Mouse (Mus musculus) retina, embryonic 14.5 days (tissue): ENCODE results near the gene Tmem131l.
"Not testable (repeated sequence)": the region's sequence is repeated elsewhere in the genome, so short reads cannot be mapped to it uniquely, and the experiment has no call there.

Experiments used
- DNase-seq: peaks from one replicate; pipeline ENCODE4 v3.0.0-alpha.2; 2015; ENCODE audit warnings: low spot score

Gene Tmem131l

GRCm38 (mm10) chr3:83906185-83906584 lies 133.8 kb downstream of the Tmem131l start:
- no peak for DNase-seq

DNA sequence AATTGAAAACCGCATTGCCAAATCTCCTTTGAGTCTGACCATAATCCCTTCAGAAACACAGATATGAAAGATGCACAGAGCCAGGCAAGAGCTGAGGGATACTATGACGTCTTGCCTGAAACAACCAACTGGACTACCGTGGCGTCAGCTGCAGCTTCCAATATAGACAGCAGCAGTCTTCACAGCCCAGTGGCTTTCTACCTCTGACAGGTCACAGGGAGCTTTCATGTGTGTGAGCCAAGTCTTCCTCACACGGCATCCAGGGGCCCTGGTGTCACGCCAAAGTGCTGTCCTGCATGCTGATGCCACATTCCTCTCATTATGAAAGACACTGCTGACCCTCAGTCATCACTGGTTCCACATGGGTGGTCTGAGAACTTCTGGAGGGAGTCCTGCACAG lies 134.8 kb downstream of the Tmem131l start:
- no peak for DNase-seq

GRCm38 (mm10) chr3:83904176-83904958 lies 135.6 kb downstream of the Tmem131l start:
- no peak for DNase-seq

GRCm38 (mm10) chr3:83902943-83903342 lies 137.0 kb downstream of the Tmem131l start:
- DNase-seq: no peak

- no peak for DNase-seq
These were observed 137.5 kb downstream of the Tmem131l start for GRCm38 (mm10) chr3:83902459-83902858.

DNA sequence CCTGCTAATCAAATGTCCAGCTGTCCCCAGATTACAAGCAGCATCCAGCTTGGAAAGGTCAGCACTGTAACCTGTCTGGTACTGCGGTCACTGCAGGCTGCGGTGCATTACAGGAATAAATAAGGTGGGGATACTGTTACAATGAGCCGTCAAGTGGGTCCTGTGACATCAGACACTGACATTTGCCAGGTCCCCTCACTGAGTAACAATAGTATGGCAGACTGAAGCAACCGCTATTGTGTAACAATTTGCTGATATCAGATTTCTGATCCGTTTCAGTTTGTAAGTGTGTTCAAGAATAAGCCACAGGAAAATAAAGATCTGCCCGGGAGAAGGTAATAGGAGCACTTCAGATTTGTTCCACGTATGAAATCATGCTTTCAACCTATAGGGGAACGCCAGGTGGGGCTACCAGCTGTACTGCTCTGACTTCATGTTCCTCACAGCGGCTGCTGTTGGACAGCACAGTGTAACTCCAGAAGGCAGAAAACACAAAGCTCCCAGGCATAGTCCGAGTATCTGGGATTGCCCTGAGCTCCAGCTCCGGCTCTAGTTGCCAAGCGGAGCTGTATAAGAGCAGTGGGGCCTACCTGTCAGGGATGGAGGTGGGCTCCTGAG lies 139.1 kb downstream of the Tmem131l start:
- no peak for DNase-seq

DNA sequence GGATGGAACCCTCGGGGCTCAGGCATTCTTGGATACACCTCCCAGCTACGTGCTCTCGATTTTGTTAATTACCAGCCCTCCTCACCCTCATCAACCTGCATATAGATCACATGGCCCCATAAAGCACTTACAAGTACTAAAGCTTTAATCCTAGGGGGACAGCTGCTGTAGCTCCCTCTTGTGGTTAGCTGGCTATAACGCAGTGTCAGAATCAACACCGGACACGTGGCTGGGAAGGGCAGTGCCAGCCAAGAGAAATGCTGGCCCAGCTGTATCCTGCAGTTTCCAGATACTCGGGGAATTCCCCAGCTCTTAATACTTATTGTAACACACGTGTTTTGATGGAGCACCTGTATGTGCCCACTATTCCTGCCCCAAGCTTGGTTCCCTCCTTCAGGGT lies 140.4 kb downstream of the Tmem131l start:
- DNase-seq: peak; percentile 80

- DNase-seq: no peak
These were observed 141.7 kb downstream of the Tmem131l start for GRCm38 (mm10) chr3:83898246-83898645.

DNA sequence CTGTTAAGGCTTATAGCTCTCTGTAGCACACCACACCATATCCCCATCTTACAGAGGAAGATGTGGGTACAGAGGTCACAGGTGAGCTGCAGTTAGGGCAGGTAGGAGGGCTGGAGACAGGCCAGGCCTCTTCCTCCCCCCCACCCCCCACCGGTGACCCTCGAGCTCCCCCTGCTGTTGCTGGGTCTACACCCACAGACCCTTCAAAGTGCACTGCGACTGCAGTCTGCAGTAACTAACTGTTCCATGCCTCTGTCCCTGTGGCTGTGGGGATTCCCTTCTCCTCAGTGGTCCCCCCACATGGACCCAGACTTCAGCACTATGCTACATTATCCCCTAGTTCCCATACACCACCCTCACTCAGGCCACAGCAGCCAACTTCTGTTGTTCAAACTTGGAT lies 144.2 kb downstream of the Tmem131l start:
- DNase-seq: no peak

- no peak for DNase-seq
These were observed 144.9 kb downstream of the Tmem131l start for GRCm38 (mm10) chr3:83895111-83895510.

DNA sequence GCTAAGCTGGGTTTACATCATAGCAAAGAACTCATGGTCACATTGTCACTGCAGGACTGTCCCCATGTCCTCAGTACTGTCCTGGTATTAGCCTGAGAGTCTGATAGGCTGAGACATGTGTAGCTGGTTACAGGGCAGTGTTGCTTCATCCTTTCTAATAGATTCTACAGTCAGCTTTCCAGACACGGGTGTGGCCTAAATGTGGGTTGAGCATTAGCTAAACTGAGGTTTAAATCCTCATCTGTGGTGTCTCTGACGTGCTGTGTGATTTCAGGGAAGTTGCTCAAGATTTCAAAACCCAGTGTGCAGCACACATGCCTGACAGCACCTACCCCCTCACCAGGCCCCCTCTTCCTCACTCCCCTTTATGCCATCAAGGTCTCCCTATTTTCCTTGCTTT lies 154.8 kb downstream of the Tmem131l start:
- DNase-seq: no peak

- not testable (repeated sequence) for DNase-seq
These were observed 160.5 kb downstream of the Tmem131l start for GRCm38 (mm10) chr3:83879261-83880050.

DNA sequence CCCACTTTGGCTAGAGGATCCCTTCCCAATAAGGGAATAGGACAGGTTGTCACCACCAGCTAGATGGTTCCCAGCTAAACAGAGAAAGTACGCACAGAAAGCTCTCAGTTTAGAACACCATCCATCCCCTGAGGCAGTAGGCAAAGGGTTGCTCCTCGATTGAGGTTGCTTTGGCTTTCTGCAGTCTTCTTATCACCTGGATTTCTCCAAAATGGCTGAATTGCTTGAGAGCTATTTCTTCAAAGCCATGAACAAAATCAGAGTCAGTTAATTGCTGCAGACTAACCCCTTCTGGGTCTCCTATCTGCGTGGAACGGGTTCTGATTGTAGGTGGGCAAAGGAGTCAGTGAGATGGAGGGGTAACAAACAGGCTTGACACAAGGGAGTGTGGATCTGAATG lies 161.2 kb downstream of the Tmem131l start:
- DNase-seq: no peak

GRCm38 (mm10) chr3:83876299-83876698 lies 163.7 kb downstream of the Tmem131l start:
- DNase-seq: no peak

DNA sequence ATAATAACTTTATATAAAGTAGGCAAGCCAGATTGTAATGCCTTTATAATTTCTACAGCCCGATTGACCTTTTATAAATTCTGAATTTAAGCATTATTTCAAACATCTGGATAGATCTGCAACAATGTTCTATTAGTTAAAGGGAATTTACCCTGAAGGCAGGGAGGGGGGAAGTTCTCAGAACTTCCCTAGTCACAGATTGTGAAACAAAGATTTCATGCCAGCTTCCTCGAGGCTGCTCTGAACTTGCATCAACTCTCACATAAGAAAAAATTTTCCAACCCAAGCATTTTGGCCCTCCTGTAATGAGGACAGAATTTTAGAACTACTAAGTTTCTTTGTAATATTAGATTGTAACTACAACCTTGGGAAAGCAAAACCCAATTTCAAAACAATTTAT lies 164.9 kb downstream of the Tmem131l start:
- not testable (repeated sequence) for DNase-seq

DNA sequence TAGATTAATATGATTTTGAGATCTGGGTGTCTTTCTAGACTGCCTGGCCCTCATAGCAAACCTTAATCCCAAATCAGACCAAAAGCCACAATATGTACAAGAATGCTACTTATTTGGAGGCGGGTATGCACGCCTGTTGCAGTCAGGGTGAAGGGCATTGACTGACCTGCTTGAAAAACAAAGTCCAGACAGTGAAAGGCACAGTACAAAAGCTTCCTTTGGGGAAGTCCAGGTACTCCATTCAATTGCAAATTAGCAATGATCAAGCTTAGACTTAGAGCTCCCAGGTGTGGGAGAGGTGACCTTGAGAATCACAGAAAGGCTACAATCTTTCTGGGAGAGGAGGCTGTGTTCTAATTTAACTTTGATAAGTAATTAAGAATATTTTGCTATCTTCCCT lies 167.1 kb downstream of the Tmem131l start:
- not testable (repeated sequence) for DNase-seq

- not testable (repeated sequence) for DNase-seq
These were observed 168.0 kb downstream of the Tmem131l start for GRCm38 (mm10) chr3:83871962-83872361.

- not testable (repeated sequence) for DNase-seq
These were observed 168.4 kb downstream of the Tmem131l start for GRCm38 (mm10) chr3:83871559-83871958.

DNA sequence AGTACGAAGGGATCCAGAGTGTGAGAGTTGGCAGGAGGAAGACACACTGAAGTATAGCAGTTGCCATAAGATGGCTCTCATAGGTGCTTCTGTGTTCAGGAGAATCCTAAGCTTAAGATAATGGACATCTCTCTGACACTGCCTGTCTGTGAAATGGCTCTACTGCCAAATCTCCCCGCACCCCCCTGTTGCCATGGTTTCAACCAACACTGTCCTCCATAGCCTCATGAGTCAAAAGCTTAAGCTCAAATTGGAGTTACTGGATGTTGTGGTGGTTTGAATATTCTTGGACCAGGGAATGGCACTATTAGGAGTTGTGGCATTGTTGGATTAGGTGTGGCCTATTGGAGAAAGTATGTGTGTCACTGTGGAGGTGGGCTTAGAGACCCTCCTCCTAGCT lies 170.2 kb downstream of the Tmem131l start:
- no peak for DNase-seq

DNA sequence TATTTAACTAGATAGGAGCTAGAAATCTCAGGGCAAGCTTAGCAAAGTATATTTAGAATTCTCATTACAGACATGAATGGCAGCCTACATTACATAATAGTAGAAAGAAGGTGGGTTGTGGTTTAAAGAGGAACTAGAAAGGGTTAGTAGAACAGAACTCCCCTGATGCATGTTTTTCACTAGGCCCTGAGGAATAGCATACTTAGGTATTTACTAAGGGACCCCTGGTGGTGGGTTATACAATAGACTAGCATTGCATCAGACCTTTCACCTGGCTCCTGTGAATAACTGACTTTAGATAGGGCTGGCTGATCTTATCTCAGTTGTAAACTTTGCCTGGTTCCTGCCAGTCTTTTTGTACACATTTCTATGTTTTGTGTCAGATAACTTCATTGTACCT lies 172.9 kb downstream of the Tmem131l start:
- DNase-seq: not testable (repeated sequence)

DNA sequence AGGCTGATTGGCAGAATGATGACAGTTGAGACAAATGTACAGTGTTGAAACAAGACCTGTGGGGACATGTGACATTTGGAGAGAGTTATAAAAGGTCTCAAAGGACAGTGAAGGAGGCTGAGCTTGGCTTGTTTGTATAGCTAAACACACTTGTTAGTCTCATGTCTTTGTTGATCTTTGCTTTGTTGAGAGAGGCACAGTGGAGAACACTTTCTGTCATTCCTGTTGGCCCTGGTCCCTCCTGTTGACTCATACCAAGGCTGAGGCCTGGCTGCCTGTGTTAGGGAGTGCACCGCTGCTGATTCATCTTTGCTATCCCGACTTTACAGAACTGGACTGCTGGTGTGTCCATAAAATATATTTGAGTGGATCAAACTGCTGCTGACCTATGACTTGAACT lies 174.8 kb downstream of the Tmem131l start:
- no peak for DNase-seq

DNA sequence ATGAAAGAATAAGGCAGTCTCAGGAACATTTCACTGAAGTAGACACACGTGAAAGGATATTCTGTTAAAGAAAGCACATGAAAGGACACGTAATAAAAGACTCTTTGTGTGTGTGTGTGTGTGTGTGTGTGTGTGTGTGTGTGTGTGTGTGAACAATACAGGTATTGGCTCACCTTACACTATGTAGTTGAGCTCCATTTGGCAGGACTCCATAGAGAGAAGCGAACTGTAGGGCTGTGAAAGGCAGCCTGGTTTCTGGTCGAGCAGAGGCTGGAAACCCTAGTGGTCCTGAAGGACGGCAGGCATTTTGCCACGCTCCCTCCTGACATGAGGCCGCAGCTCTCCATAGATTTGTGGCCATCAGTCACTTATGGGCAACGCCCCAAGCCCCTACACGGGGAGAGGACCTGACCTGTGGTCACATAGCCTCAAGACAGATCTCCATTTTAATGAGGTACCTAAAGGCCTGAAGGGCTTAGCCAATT lies 175.9 kb downstream of the Tmem131l start:
- no peak for DNase-seq

DNA sequence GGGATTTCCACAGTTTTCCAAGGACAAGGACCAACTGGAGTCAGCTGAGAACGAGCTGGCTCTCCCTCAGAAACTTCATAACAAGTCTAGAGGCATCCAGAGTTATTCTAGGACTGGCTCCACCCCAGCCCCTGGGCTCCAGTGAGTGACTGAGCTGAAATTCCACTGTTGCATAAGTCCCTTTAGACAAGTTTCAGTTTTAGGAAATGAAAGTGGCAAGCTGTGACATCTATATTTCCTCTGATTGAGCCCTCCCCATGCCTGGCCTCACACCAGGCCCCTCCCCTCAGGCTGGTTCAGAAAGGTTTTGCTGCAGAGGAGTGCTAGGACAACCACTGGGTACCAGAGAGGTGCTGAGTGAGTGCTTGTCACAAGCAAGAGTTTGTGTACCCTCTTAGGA lies 177.0 kb downstream of the Tmem131l start:
- no peak for DNase-seq
